Mouse (Mus musculus) megakaryocyte, adult 5-6 weeks (primary cell): Measurements from ENCODE around the gene Sugt1. TPM values are rescaled to one million over a fixed set of nuclear protein-coding genes. Genes with fewer than 3 reads are reported as not detected.
A peak's percentile ranks its signal among the peaks of the same experiment; 100 is the strongest.

Experiments
- ATAC-seq: 2 replicates; pipeline ENCODE4 v1.8.0; 2016; ENCODE audit warnings: mild to moderate bottlenecking, inconsistent platforms; ENCODE audit not compliant: poor library complexity, severe bottlenecking
- total RNA-seq, 2 experiments: library from RNA; stranded (forward) in 1 of 2; stranded (reverse) in 1 of 2; fragments of 153-499, 151-499 nt in 1 of 2; fragments of 221-1000, 200-1000 nt in 1 of 2; gene quantifications; 2 replicates each; pipeline versions ENCODE4 v1.2.3 to v1.2.4; 2015 to 2017

Gene Sugt1
- total RNA-seq, 2 experiments from 2014 or later = 121 to 145 TPM

GRCm38 (mm10) chr14:79606392-79606791, 18.9 kb downstream of the Sugt1 start:
- no peak for ATAC-seq

- no peak for ATAC-seq
These were observed 19.4 kb downstream of the Sugt1 start for GRCm38 (mm10) chr14:79606867-79607266.

- no peak for ATAC-seq
These were observed 19.9 kb downstream of the Sugt1 start for GRCm38 (mm10) chr14:79607352-79607751.

- ATAC-seq = no peak
These were observed 20.8 kb downstream of the Sugt1 start for GRCm38 (mm10) chr14:79608286-79608685.

- ATAC-seq = no peak
These were observed 29.8 kb downstream of the Sugt1 start for GRCm38 (mm10) chr14:79617121-79617828.

GRCm38 (mm10) chr14:79619802-79620201, 32.3 kb downstream of the Sugt1 start:
- ATAC-seq = no peak

GRCm38 (mm10) chr14:79621143-79621542, 33.7 kb downstream of the Sugt1 start:
- ATAC-seq = no peak

- no peak for ATAC-seq
These were observed 44.8 kb downstream of the Sugt1 start for GRCm38 (mm10) chr14:79632330-79632729.

- ATAC-seq = no peak
These were observed 45.7 kb downstream of the Sugt1 start for GRCm38 (mm10) chr14:79633196-79633595.

- ATAC-seq = no peak
These were observed 49.3 kb downstream of the Sugt1 start for GRCm38 (mm10) chr14:79636814-79637213.

GRCm38 (mm10) chr14:79642063-79642462, 54.6 kb downstream of the Sugt1 start:
- no peak for ATAC-seq

- ATAC-seq = no peak
These were observed 57.9 kb downstream of the Sugt1 start for GRCm38 (mm10) chr14:79645378-79645777.

- ATAC-seq = no peak
These were observed 62.2 kb downstream of the Sugt1 start for GRCm38 (mm10) chr14:79649680-79650079.

- no peak for ATAC-seq
These were observed 65.2 kb downstream of the Sugt1 start for GRCm38 (mm10) chr14:79652654-79653053.

- no peak for ATAC-seq
These were observed 70.8 kb downstream of the Sugt1 start for GRCm38 (mm10) chr14:79658286-79658685.

GRCm38 (mm10) chr14:79658748-79659508, 71.4 kb downstream of the Sugt1 start:
- no peak for ATAC-seq

- no peak for ATAC-seq
These were observed 73.0 kb downstream of the Sugt1 start for GRCm38 (mm10) chr14:79660467-79660866.

GRCm38 (mm10) chr14:79661005-79661917, 73.8 kb downstream of the Sugt1 start:
- peak; percentile 99 for ATAC-seq

- no peak for ATAC-seq
These were observed 74.5 kb downstream of the Sugt1 start, which contains the start of gene Cnmd for GRCm38 (mm10) chr14:79662001-79662400. TSS of gene Cnmd (minus strand) at chr14:79662170.

GRCm38 (mm10) chr14:79671008-79671407, 83.5 kb downstream of the Sugt1 start:
- ATAC-seq = no peak

GRCm38 (mm10) chr14:79672567-79672966, 85.1 kb downstream of the Sugt1 start:
- ATAC-seq = no peak
